Mouse (Mus musculus) kidney, postnatal 14 days (tissue): ENCODE results near the gene Gm10282.

Experiments used
- DNase-seq: peaks from one replicate; pipeline ENCODE4 v3.0.0; 2022; ENCODE audit warnings: mixed read lengths

Gm10282 gene

GRCm38 (mm10) chr8:72259862-72260261 is 45.2 kb downstream of the Gm10282 start:
- DNase-seq = no peak

- DNase-seq = no peak
Measured at GRCm38 (mm10) chr8:72257902-72258238, 47.2 kb downstream of the Gm10282 start.

GRCm38 (mm10) chr8:72257171-72257901 is 47.7 kb downstream of the Gm10282 start:
- peak; percentile 53 for DNase-seq
